Mouse (Mus musculus): Measurements from ENCODE around the gene Slamf9. TPM values are rescaled to one million over a fixed set of nuclear protein-coding genes. Genes with fewer than 3 reads are reported as not detected.
A peak's percentile ranks its signal among the peaks of the same experiment; 100 is the strongest.

The Slamf9 gene
- polyA plus RNA-seq, 1 experiment from 2014 or later: 0.34 TPM

GRCm38 (mm10) chr1:172500451-172501370 is 25.6 kb downstream of the Slamf9 start:
- Histone ChIP-seq H3K36me3 (ENCODE audit: control insufficient read depth, insufficient read depth, low read length) (peaks cover 9% of the 10 kb centered on the region; the same call in 1 of the 2 replicates), H3K4me1 (replicated peaks; ENCODE audit: control insufficient read depth, insufficient read depth, low read length) (peaks cover 13% of the 10 kb centered on the region), H3K9me3 (ENCODE audit: control insufficient read depth, low read length) (no peaks in the 10 kb centered on the region), H3K4me2 (replicated peaks; ENCODE audit: low read depth, low read length) (peak overlapping the region; percentile 64), H3K27ac (ENCODE audit: low read depth, low read length) (no peak overlapping the region), H3K9ac (ENCODE audit: low read depth, low read length) (peak overlapping the region; percentile 50), H3K4me3 (ENCODE audit: low read depth, low read length) (peak overlapping the region; percentile 24), H3K27me3 (ENCODE audit: control insufficient read depth, insufficient read depth, low read length) (peaks cover 18% of the 10 kb centered on the region)
- DNase-seq (ENCODE audit: low spot score) (peak; percentile 45), ATAC-seq (ENCODE audit: low FRiP score) (peak; percentile 14)
- 2% methylated on average over 56 of the region's 56 CpGs for WGBS

GRCm38 (mm10) chr1:172501371-172502144 is 26.4 kb downstream of the Slamf9 start:
- Histone ChIP-seq H3K4me1 (replicated peaks; ENCODE audit: control insufficient read depth, insufficient read depth, low read length) (peaks cover 13% of the 10 kb centered on the region), H3K4me2 (replicated peaks; ENCODE audit: low read depth, low read length) (peak overlapping the region; percentile 64; the same call in 1 of the 2 replicates), H3K27ac (ENCODE audit: low read depth, low read length) (no peak overlapping the region), H3K9ac (ENCODE audit: low read depth, low read length) (no peak overlapping the region; the same call in 1 of the 2 replicates), H3K27me3 (ENCODE audit: control insufficient read depth, insufficient read depth, low read length) (peaks cover 18% of the 10 kb centered on the region), H3K36me3 (ENCODE audit: control insufficient read depth, insufficient read depth, low read length) (0 out of 2 replicates have a peak, but pooled peaks cover 3% of the 10 kb centered on the region), H3K9me3 (ENCODE audit: control insufficient read depth, low read length) (no peaks in the 10 kb centered on the region), H3K4me3 (ENCODE audit: low read depth, low read length) (peak overlapping the region; percentile 24)
- ATAC-seq (ENCODE audit: low FRiP score): peak; percentile 15; the same call in 1 of the 2 replicates
- WGBS: 31% methylated on average over 13 of the region's 13 CpGs
- peak; percentile 32 for DNase-seq (ENCODE audit: low spot score)

- Histone ChIP-seq H3K9ac (ENCODE audit: low read depth, low read length) (no peak overlapping the region), H3K9me3 (ENCODE audit: control insufficient read depth, low read length) (no peaks in the 10 kb centered on the region), H3K36me3 (ENCODE audit: control insufficient read depth, insufficient read depth, low read length) (0 out of 2 replicates have a peak, but pooled peaks cover 3% of the 10 kb centered on the region), H3K4me3 (ENCODE audit: low read depth, low read length) (no peak overlapping the region), H3K4me1 (replicated peaks; ENCODE audit: control insufficient read depth, insufficient read depth, low read length) (peaks cover 13% of the 10 kb centered on the region), H3K4me2 (replicated peaks; ENCODE audit: low read depth, low read length) (no peak overlapping the region), H3K27me3 (ENCODE audit: control insufficient read depth, insufficient read depth, low read length) (peaks cover 18% of the 10 kb centered on the region), H3K27ac (ENCODE audit: low read depth, low read length) (no peak overlapping the region)
- DNase-seq (ENCODE audit: low spot score) (no peak), ATAC-seq (ENCODE audit: low FRiP score) (peak; percentile 10; the same call in 1 of the 2 replicates)
- WGBS: 20% methylated on average over 13 of the region's 13 CpGs
Observed at GRCm38 (mm10) chr1:172502145-172503110, 27.3 kb downstream of the Slamf9 start.

DNA sequence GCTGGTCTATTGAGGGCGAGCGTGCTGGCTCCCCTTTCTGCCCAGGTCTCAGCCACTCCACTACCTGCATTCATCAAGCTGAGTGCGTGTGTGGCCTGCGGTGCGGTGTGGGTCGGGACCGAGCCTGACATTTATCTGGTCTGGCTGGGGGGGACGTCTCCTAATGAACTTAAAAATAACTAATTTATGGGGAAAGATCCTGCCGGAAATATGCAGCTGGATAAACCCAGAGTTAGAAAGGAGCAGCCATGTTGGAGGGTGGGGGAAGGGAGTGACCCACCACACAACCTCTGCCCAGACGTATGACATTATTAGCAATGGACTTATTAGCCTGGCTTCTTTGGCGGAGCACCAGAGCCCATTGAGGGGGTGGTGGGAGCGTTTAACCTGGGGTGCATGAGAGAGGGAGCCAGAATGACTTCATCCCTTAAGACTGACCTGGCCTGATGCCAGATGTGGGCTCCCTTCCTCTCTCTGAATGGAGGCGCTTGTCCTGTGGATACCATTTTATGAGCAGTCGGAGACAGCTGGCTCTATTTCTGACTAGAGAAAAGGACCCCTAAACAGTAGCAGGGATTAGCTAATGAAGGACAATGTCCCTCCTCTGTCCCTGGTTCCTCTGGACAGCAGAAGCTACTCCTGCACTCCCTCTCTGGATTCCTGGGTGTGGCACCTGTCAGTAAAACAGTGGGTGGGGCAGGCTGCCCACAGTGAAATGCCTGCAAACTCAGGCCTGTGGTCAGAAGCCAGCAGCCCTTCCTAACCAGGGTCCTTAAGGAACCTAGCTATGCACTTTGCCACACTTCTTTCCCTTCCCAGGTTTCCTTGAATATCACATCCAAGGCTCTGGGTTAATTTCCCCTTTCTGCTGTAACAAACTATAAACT is 28.2 kb downstream of the Slamf9 start:
- ATAC-seq (ENCODE audit: low FRiP score) (no peak; the same call in 1 of the 2 replicates), DNase-seq (ENCODE audit: low spot score) (no peak)
- Histone ChIP-seq H3K4me1 (replicated peaks; ENCODE audit: control insufficient read depth, insufficient read depth, low read length) (peaks cover 13% of the 10 kb centered on the region), H3K4me3 (ENCODE audit: low read depth, low read length) (no peak overlapping the region), H3K4me2 (replicated peaks; ENCODE audit: low read depth, low read length) (no peak overlapping the region), H3K9ac (ENCODE audit: low read depth, low read length) (no peak overlapping the region), H3K27me3 (ENCODE audit: control insufficient read depth, insufficient read depth, low read length) (peaks cover 18% of the 10 kb centered on the region), H3K27ac (ENCODE audit: low read depth, low read length) (no peak overlapping the region), H3K36me3 (ENCODE audit: control insufficient read depth, insufficient read depth, low read length) (no peaks in the 10 kb centered on the region), H3K9me3 (ENCODE audit: control insufficient read depth, low read length) (no peaks in the 10 kb centered on the region)
- 36% methylated on average over 14 of the region's 14 CpGs for WGBS

DNA sequence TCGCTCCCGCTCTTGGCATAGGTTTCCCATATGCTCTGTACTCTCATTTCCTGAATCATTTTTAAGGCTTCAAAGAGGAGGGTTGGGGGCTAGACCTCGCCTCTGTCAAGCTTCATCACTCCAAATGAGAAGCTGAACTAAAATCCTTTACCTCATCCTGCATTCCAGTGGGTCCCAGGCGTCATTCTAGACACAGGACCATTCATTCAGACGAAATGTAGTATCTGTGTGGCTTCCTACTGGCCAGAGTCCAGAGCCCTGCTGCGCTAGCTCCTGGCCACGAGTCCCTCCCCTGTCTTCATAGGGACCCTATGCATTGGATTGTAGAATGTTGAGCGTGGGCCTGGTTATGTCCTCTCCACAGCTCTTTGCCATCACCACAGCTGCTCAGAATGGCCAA is 29.6 kb downstream of the Slamf9 start:
- no peaks in the 10 kb centered on the region for H3K9me3 ChIP-seq (ENCODE audit: control insufficient read depth, low read length)
- H3K4me2 ChIP-seq (replicated peaks; ENCODE audit: low read depth, low read length): no peak overlapping the region
- H3K4me1 ChIP-seq (replicated peaks; ENCODE audit: control insufficient read depth, insufficient read depth, low read length): peaks cover 13% of the 10 kb centered on the region
- H3K27ac ChIP-seq (ENCODE audit: low read depth, low read length): no peak overlapping the region
- H3K9ac ChIP-seq (ENCODE audit: low read depth, low read length): no peak overlapping the region
- no peak overlapping the region for H3K4me3 ChIP-seq (ENCODE audit: low read depth, low read length)
- no peaks in the 10 kb centered on the region for H3K36me3 ChIP-seq (ENCODE audit: control insufficient read depth, insufficient read depth, low read length)
- ATAC-seq (ENCODE audit: low FRiP score): no peak
- peaks cover 18% of the 10 kb centered on the region for H3K27me3 ChIP-seq (ENCODE audit: control insufficient read depth, insufficient read depth, low read length)
- no peak for DNase-seq (ENCODE audit: low spot score)
- 86% methylated on average over 8 of the region's 8 CpGs for WGBS

DNA sequence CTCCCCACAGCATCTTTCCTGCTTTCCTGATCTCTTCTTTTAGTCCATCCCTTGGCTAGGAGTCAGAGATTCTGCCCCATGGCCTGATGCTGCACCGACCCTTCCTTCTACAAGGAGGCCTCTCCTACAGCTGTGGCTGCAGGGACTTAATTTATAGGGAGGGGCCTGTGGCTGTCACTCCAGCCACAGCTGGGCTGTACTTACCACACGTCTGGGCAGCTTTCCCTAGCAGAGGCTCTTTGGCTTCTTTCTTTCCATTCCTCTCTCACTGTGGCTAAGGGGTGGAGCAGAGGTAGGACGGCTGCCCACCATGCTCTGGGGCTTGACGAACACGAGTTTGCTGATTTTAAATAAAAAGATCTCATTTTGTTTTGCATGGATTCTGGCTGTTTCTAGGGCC is 31.8 kb downstream of the Slamf9 start:
- H3K36me3 ChIP-seq (ENCODE audit: control insufficient read depth, insufficient read depth, low read length): no peaks in the 10 kb centered on the region
- H3K9me3 ChIP-seq (ENCODE audit: control insufficient read depth, low read length): no peaks in the 10 kb centered on the region
- ATAC-seq (ENCODE audit: low FRiP score) (no peak), DNase-seq (ENCODE audit: low spot score) (no peak)
- no peak overlapping the region for H3K4me2 ChIP-seq (replicated peaks; ENCODE audit: low read depth, low read length)
- no peak overlapping the region for H3K9ac ChIP-seq (ENCODE audit: low read depth, low read length)
- H3K27me3 ChIP-seq (ENCODE audit: control insufficient read depth, insufficient read depth, low read length): no peaks in the 10 kb centered on the region; the same call in none of the 2 replicates
- WGBS: 62% methylated on average over 5 of the region's 5 CpGs
- no peak overlapping the region for H3K27ac ChIP-seq (ENCODE audit: low read depth, low read length)
- H3K4me3 ChIP-seq (ENCODE audit: low read depth, low read length): no peak overlapping the region
- peaks cover 6% of the 10 kb centered on the region; the same call in 1 of the 2 replicates for H3K4me1 ChIP-seq (replicated peaks; ENCODE audit: control insufficient read depth, insufficient read depth, low read length)

- H3K27ac ChIP-seq (ENCODE audit: low read depth, low read length): no peak overlapping the region
- no peak overlapping the region for H3K4me3 ChIP-seq (ENCODE audit: low read depth, low read length)
- H3K4me2 ChIP-seq (replicated peaks; ENCODE audit: low read depth, low read length): no peak overlapping the region
- no peaks in the 10 kb centered on the region for H3K9me3 ChIP-seq (ENCODE audit: control insufficient read depth, low read length)
- no peaks in the 10 kb centered on the region for H3K36me3 ChIP-seq (ENCODE audit: control insufficient read depth, insufficient read depth, low read length)
- no peak for ATAC-seq (ENCODE audit: low FRiP score)
- no peak overlapping the region for H3K9ac ChIP-seq (ENCODE audit: low read depth, low read length)
- DNase-seq (ENCODE audit: low spot score): no peak
- WGBS: 79% methylated on average over 3 of the region's 3 CpGs
- no peaks in the 10 kb centered on the region; the same call in 1 of the 2 replicates for H3K27me3 ChIP-seq (ENCODE audit: control insufficient read depth, insufficient read depth, low read length)
- H3K4me1 ChIP-seq (replicated peaks; ENCODE audit: control insufficient read depth, insufficient read depth, low read length): peaks cover 4% of the 10 kb centered on the region; the same call in 1 of the 2 replicates
Observed at GRCm38 (mm10) chr1:172507701-172508100, 32.5 kb downstream of the Slamf9 start.

Data from hindbrain, embryonic 11.5 days (tissue).